Mouse (Mus musculus): ENCODE data around the gene Tmem91.

GRCm38 (mm10) chr7:25674297-25674696, 669 bp downstream of the Tmem91 start:
- TF ChIP-seq POLR2A (IDR thresholded peaks at IDR 0.05; ENCODE audit: borderline replicate concordance, insufficient read depth, low read length) (no peak), CTCF (IDR thresholded peaks at IDR 0.05; ENCODE audit: borderline replicate concordance, insufficient read depth, low read depth, low read length) (no peak)
